Mouse (Mus musculus) urinary bladder, postnatal 14 days (tissue): ENCODE data around the gene Zdhhc24.
A peak's percentile ranks its signal among the peaks of the same experiment; 100 is the strongest.

Experiments
- DNase-seq: peaks from one replicate; pipeline ENCODE4 v3.0.0; 2021; ENCODE audit warnings: low spot score

The Zdhhc24 gene

DNA sequence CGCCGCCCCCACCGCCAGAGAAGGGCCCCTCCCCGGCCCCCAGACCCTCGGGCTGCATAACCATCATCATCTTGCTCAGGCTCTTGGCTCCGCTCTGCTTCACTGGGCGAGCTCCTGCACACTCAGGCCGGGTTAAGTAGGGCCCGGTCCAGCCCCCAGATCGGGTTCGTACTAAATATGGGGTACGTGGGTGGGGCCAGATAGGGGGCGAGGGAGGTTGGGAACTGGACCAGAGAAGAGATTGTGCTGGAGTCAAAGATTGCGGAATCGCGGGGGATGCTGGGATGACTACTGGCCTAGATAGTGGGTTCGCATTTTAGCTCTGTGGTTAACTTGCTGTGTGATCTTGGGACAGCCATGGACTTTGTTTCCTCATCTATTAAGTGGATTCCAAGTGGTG lies 683 bp upstream of the Zdhhc24 start, which contains the start of gene Actn3:
TSS of gene Actn3 (minus strand) at position 125 of the 400 bp plus-strand sequence.
- DNase-seq: peak; percentile 64

DNA sequence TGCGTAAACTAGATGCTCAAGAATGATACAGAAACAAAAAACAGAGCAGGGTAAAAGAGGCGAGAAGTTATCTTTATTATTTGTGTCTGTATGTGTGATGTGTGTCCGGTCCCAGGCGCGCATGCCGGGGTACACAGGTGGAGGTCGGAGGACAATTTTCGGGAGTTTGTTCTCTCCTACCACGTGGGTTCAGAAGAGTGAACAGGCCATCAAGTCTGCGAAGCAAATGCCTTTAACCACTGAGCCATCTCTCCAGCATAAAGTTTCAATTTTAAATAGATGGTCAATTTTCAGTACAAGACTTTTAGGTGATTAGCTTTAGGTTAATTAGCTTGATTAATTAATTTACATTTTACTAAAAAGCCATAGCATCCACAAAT lies 846 bp downstream of the Zdhhc24 start:
- no peak for DNase-seq

DNA sequence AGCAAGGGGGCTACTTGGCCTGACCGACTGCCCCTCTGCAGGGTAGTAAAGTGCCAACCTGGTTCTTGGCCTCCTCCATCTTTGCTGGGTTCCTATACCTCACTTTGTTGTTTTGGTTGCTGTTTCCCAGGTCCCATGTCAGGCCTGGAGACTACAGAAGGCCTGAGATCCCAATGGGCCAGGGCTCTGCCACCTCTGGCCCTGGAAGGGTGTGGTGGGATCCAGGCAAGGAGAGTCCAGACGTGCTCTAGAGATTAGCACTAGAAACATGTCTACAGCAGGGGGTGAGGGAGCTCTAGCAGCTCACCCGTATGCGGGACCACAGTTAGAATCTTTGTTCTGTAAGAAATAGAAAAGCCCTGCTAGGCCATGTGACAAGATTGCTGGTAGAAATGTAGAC lies 5.5 kb downstream of the Zdhhc24 start:
- DNase-seq: no peak

DNA sequence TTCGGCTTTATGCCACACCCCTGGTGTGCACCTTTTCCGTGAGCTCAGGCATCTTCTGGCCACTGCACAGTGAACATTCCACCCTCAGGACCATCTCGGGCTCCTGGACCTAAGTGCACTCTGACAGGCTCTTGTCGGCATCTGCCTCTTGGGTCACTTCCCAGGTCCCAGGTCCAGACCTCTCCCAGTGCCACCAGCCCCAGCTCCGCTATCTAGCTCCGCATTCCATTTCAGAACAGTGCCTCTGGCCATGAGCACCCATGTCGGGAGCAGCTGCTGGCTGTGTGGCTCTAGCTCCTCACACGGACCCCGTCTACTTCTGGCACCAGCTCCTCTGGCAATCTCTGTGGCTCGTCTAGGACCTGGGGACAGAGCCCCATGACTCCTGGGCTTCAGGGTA lies 11.3 kb downstream of the Zdhhc24 start:
- DNase-seq: no peak

DNA sequence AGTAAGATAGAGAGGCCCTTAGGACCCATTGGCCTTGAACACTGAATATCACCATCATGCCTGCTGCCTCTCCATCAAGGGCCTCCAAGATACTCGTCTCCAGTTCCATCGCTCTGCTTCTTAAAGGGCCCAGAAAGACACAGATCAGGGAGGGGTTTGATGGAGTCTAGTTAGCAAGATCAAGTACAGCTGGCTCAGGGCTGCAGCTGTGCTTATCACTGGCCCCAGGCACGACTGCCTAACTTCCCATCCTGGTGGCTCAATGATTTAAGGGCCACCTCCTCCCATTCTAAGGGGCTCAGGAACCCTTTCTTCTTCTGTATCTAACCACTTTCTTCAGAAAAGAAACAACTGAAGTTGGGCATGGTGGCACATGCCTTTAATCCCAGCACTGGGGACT lies 13.3 kb downstream of the Zdhhc24 start:
- no peak for DNase-seq

DNA sequence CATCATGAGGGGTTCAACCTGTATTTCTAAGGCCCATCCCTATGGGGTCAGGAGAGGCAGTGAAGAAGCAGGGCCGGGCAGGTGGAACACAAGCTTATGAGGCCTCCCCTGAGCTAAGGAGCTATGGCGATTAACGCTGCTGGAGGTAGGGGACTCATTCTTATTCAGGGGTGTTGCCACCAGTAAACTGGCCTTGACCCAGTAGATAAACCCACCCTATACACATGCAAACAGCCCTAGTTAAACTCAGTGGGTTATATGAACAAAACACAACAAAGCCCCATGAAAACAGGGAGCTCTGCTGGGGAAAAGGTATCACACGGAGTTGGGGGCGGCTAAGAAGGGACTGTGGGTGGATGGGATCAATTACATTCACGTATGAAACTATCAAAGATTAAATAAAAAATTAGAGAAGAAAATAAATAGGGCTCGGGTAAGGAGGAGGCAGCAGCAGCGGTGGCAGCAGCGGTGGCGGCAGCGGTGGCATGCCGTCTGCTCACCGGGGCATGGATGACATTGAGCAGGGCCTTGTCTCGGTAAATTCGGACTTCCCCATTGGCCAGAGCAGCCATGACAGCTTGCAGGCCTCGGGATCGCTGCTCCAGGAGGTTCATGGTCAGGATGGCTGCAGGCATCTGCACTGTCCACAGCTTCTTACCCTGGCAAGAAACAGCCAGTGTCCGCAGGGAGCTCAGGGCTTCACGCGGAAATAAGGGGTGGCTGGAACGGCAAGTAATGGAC lies 18.5 kb downstream of the Zdhhc24 start:
- no peak for DNase-seq

DNA sequence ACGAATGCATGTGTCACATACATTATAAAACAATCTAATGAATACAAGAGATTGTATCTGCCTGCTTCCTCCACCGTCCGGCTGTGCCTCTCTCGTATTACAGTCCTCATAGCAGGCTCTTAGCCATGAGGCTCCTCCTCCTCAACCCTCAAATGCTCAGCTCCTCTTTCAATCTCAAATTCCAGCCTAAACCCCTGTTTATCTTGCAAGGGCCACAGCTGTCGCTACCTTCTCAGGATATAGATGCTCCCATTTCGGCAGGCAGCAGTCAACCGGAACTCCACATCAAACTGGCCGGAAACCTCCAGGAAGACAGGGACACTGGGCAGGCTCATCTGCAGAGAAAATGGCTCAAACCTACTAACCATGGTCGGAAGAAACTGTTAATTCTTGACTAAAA lies 20.5 kb downstream of the Zdhhc24 start:
- DNase-seq: no peak

DNA sequence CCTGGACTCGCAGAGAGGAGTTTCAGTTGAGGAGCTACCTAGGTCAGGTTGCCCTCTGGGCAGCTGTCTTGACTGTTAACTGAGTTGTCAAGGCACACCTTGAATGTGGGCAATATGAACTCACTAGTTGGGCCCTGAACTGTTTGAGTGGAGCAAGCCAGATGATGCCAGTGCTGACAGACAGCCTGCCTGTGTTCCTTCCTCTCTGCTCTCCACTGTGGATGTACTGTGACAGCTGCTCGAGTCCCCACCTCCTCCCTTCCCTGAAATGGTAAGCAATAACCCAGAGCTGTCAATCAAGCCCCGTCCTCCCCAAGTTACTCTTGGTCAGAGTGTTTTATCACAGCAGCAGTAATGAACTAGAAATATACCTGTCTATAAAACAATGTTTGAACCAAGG lies 21.4 kb downstream of the Zdhhc24 start:
- DNase-seq: no peak

DNA sequence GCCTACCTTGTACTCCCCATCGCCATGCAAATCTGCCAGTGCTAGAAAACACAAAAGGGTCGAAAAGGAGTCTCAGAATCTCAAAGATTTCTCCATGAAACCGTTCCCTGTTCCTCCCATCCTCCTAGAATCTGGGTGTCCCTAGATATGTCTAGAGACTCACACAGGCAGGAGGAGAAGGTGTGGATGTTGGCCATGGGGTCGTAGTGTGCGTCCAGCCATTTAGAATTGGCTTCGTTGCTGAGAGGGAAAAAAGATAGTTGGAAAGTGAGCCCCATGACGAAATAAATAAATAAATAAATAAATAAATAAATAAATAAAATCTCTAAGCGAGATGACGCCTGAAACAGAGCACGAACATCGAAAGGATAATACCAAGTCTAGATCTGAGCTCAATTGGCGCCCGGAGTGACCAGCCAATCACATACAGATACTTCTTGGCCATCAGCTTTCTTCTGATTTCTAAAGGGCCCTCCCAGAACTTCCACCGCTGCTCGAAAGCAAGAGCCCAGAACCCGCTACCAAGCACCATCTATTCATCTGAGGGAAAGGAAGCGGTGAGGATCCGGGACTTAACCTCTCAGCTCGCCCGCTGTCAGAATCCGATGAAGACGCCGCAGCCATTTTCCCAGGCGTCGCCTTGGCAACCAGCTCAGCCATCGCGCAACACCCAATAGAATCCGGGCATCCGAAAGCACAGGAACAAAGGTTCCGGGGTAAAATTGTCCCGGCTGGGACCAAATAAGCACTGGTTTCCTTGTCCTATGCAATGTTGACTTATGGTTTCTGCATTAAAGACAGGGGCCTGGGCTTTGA lies 27.7 kb downstream of the Zdhhc24 start, which contains the start of gene Bbs1:
TSS of gene Bbs1 (minus strand) at position 650 of the 816 bp plus-strand sequence.
- DNase-seq: peak; percentile 79

DNA sequence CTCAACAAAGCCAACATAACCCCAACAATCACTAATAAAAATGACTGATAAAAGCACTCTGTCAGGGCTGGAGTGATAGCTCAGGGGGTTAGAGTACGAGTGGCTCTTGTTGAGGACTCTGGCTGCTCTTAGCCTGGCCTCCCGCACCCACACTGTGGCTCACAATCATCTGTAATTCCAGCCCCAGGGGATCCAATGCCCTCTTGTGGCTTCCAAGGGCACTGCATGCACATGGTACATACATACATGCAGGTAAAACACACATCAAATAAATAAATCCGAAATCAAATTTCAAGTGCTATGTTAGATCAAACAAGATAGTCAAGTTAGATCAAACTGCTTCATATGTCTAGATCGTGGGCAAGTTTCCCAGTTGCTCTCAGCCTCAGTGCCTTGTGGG lies 29.6 kb downstream of the Zdhhc24 start:
- DNase-seq: peak; percentile 24

DNA sequence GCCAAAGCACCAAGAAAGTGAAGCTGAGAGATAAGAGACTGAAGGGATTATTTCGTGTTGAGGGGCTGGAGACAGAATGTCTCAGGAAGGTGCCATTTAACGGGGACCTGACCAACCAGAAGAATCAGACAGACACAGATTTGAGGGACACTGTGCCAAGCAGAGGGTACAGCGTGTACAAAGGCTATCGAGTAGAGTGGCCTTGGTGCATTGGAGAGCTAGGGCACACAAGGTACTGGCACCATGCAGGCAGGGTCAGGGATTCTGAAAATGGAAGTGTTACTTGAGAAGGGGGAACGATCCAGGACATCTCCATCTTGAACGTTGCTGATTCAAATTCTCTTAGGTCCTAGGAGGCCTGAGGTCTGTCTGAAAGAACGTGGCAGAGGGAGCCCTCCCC lies 30.9 kb downstream of the Zdhhc24 start:
- DNase-seq: no peak

DNA sequence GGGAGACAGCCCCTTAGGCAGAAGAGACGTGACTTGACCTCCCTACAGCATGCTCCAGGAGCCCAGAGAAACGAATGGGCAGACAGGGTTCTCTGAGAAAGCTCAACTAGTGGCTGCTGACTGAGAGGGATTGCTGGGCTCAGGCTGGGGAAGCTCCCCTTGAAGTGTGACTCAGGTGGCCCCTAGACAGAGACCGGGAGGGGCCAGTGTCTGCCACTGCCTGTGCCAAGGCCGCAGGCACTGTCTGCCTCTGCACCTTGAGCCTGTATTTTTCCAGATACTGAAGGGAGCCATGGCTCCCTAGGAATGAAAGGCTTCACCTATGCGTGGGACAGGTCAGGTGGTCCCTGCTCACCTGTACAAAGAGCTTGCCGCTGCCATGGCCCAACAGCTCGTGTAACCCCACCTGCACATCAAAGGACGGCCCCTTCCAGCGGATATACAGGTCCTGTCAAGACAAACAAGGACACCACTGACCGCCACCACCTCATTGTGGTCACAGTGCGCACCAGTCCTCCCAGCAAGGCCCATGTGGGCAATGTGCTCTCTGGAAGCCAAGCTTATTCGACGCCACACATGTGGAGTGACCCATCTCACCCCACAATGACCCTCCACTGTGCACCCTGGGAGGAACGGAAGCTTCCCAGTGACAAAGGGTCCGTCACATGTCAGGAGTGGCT lies 37.6 kb downstream of the Zdhhc24 start:
- no peak for DNase-seq

DNA sequence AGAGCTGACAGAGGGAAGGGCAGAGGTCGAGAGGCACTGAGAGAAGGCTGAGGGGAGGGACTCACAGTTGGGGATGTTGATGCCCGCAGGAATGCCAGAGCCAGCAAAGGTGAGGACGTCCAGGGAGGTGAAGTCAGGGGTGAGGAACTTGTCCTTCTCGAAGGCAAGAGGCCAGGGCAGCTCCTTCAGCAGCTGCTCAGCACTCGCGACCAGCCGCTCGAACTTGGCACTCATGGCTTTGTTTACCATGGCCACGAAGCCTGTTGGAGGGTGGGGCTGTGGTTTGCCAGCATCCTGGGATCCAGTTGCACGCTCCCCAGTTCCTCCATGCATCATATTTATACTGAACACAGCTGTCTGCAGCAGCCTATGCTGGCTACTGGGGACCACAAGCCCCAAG lies 38.4 kb downstream of the Zdhhc24 start:
- no peak for DNase-seq

DNA sequence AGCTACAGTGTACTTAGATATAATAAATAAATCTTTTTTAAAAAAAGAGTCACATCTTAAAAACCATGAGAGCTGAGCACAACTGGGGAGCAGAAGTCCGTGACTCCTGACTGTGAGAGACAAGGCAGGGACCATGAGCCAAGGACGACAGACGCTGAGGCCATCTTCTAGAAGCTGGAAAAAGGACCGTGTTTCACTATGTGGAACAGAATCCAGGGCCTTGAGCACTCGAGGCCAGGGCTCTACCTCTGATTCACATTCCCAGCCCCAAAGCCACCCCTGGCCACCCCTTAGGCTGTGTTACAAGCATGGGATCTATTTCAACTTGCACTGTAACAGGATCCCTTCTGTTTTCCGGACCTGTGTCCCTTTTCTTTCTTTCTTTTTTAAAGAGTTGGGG lies 41.2 kb downstream of the Zdhhc24 start:
- no peak for DNase-seq

DNA sequence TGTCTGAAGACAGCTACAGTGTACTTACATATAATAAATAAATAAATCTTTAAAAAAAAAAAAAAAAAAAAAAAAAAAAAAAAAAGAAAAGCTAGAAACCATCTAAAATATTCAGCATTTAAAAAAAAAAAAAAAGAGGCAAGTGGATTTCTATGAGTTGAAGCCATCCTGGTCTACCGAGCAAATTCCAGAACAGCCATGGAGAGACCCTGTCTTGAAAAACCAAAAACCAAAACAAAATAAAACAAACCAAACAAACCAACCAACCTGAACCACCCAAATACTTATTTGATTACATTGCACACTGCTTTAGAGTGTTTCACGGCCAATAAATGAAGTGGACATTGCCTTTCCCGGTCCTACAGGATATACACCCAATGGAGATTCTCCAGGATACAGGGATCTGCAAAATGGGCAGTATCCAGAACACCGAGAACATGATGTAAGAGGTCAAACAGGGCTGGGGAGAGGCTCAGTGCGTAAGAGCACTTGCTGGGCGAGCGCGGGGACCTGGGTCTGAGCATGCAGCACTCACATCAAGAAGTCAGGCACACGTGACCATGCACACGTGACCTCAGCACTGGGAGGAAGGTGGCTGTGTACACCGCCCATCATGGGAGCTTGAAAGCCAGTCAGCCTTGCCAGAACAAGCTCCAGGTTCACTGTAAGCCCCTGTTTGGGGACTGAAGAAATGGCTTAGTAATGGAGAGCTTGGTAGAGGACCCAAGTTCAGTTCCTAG lies 46.8 kb downstream of the Zdhhc24 start:
- no peak for DNase-seq

DNA sequence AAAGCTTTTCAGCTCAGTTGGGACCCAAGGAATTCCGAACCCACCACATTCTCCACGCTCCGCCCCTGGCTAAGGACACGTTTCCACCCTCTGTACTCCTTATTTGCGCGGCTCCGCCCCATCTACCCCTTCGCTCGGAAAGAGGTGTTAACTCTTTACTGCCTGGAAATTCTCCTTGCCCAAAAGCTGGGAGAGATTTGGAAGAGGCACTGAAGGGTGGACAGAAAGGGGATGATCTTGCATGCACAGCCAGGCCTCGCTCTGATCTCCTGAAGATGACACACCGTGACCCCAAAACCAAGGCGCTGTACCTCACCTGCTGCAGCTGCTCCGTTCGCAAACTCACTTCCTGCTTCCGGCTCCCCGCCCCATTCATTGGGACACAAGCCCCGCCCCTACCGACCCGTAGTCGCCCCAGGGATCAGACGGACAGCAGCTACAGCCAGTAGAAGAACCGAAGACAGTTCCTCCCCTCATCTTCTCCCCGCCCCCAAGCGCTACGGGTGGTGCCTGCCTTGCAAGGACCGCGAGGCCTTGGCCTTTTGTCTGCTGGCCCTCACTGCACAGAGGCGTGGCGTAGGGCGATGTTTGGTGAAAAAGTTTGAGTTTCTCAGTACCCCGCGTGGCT lies 49.5 kb downstream of the Zdhhc24 start, which contains the start of gene Dpp3:
TSS of gene Dpp3 (minus strand) at position 384 of the 628 bp plus-strand sequence.
- peak; percentile 100 for DNase-seq

DNA sequence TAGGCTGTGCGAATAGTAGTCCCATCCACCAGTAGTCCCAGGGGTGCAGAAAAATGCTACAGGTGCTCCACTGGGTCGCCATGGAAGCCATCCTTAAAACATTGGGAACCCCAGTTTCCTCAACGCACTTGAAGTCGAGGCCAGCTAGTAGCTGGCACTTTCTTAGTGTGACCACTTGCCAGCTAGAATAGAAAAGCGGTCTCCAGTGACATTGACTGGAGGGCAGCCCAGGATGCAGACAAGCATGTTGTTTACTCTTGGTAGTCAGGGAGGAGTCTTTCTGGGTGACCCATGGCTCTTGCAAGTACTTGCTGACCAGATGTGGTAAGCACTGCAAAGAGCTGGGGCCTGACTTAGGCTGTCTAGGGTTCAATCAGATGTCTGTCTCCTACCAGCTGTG lies 50.3 kb downstream of the Zdhhc24 start:
- no peak for DNase-seq
